Mouse (Mus musculus): ENCODE data around the gene Actl11. TPM values are rescaled to one million over a fixed set of nuclear protein-coding genes. Genes with fewer than 3 reads are reported as not detected.

Actl11 gene
- total RNA-seq (2021) = not detected
- long read RNA-seq, experiment 1 = 0 reads
- long read RNA-seq, experiment 2 = 0 reads

GRCm38 (mm10) chr9:107928169-107928568 lies at the start of gene Actl11:
Actl11 (plus strand) TSS chr9:107928469.
- intact Hi-C loops (cut with DNase I) = no loop called here
- no peak for DNase-seq (ENCODE audit: low spot score in 2 of 2)

- no peak for DNase-seq (ENCODE audit: low spot score in 2 of 2)
- intact Hi-C loops (cut with DNase I) = no loop called here
Measured at GRCm38 (mm10) chr9:107880411-107880810, 47.9 kb upstream of the Actl11 start.

- intact Hi-C loops (cut with DNase I) = no loop called here
- DNase-seq (ENCODE audit: low spot score in 2 of 2) = peak; percentile 55 to 83
Measured at GRCm38 (mm10) chr9:107887804-107888266, 40.4 kb upstream of the Actl11 start, which contains the start of gene Mon1a. Mon1a (plus strand) TSS chr9:107888151.

- DNase-seq (ENCODE audit: low spot score in 2 of 2) = peak in 1 of 2 experiments; percentile 28
- intact Hi-C loops (cut with DNase I) = no loop called here
Measured at GRCm38 (mm10) chr9:107888267-107888850, 39.9 kb upstream of the Actl11 start.

- intact Hi-C loops (cut with DNase I) = no loop called here
- DNase-seq (ENCODE audit: low spot score in 2 of 2) = no peak
Measured at GRCm38 (mm10) chr9:107890260-107890659, 38.0 kb upstream of the Actl11 start.

- intact Hi-C loops (cut with DNase I) = no loop called here
- DNase-seq (ENCODE audit: low spot score in 2 of 2) = no peak
Measured at GRCm38 (mm10) chr9:107891023-107891422, 37.2 kb upstream of the Actl11 start.

- DNase-seq (ENCODE audit: low spot score in 2 of 2) = no peak
- intact Hi-C loops (cut with DNase I) = no loop called here
Measured at GRCm38 (mm10) chr9:107898563-107898962, 29.7 kb upstream of the Actl11 start.

GRCm38 (mm10) chr9:107899855-107900254 lies 28.4 kb upstream of the Actl11 start:
- no peak for DNase-seq (ENCODE audit: low spot score in 2 of 2)
- intact Hi-C loops (cut with DNase I) = loop anchor here (5.0 kb wide), 2 partner anchors 152 to 167 kb away; partner anchors contain the start of gene Amigo3

GRCm38 (mm10) chr9:107900840-107901626 lies 27.2 kb upstream of the Actl11 start:
- peak; percentile 83 to 85 for DNase-seq (ENCODE audit: low spot score in 2 of 2)
- intact Hi-C loops (cut with DNase I) = loop anchor here (5.0 kb wide), 2 partner anchors 151 to 166 kb away; partner anchors contain the start of gene Amigo3

- DNase-seq (ENCODE audit: low spot score in 2 of 2) = no peak
- intact Hi-C loops (cut with DNase I) = loop anchor here (5.0 kb wide), 2 partner anchors 151 to 166 kb away; partner anchors contain the start of gene Amigo3
Measured at GRCm38 (mm10) chr9:107901627-107901914, 26.7 kb upstream of the Actl11 start.

GRCm38 (mm10) chr9:107904726-107905125 lies 23.5 kb upstream of the Actl11 start:
- peak; percentile 91 for DNase-seq (ENCODE audit: low spot score in 2 of 2)
- intact Hi-C loops (cut with DNase I) = loop anchor here (2.0 to 5.0 kb wide), 3 partner anchors 58 to 163 kb away; partner anchors contain the start of gene Amigo3

- no peak for DNase-seq (ENCODE audit: low spot score in 2 of 2)
- intact Hi-C loops (cut with DNase I) = no loop called here
Measured at GRCm38 (mm10) chr9:107906252-107906966, 21.9 kb upstream of the Actl11 start, which contains the start of gene Mst1r. Mst1r (plus strand) TSS chr9:107906873.

- no peak for DNase-seq (ENCODE audit: low spot score in 2 of 2)
- intact Hi-C loops (cut with DNase I) = no loop called here
Measured at GRCm38 (mm10) chr9:107906967-107907800, 21.1 kb upstream of the Actl11 start.

GRCm38 (mm10) chr9:107907801-107908120 lies 20.5 kb upstream of the Actl11 start:
- intact Hi-C loops (cut with DNase I) = no loop called here
- no peak for DNase-seq (ENCODE audit: low spot score in 2 of 2)

- intact Hi-C loops (cut with DNase I) = no loop called here
- no peak for DNase-seq (ENCODE audit: low spot score in 2 of 2)
Measured at GRCm38 (mm10) chr9:107908410-107909158, 19.7 kb upstream of the Actl11 start.

GRCm38 (mm10) chr9:107910025-107910769 lies 18.1 kb upstream of the Actl11 start:
- no peak for DNase-seq (ENCODE audit: low spot score in 2 of 2)
- intact Hi-C loops (cut with DNase I) = no loop called here

- intact Hi-C loops (cut with DNase I) = no loop called here
- no peak for DNase-seq (ENCODE audit: low spot score in 2 of 2)
Measured at GRCm38 (mm10) chr9:107914764-107915420, 13.4 kb upstream of the Actl11 start.
